Mouse (Mus musculus) spleen, adult 2 months (tissue): ENCODE measurements at regions not wholly inside any gene's neighbourhood (a gene's known extent, or its start where the extent isn't known, plus 50 kb on each side); places are given as distances from the start of the nearest gene placed in this dataset.

Source experiments
- CTCF ChIP-seq: fragments of 200-500 bp; IDR thresholded peaks from 2 replicates; pipeline ENCODE4 v1.5.1; 2011; ENCODE audit warnings: mild to moderate bottlenecking, inconsistent platforms; ENCODE audit not compliant: insufficient read depth, insufficient read length, insufficient replicate concordance; ENCODE audit errors: extremely low read depth
- POLR2A ChIP-seq: fragments of 200-500 bp; IDR thresholded peaks from 2 replicates; pipeline ENCODE4 v1.6.1; 2011; ENCODE audit warnings: low read depth, low read length, inconsistent platforms

DNA sequence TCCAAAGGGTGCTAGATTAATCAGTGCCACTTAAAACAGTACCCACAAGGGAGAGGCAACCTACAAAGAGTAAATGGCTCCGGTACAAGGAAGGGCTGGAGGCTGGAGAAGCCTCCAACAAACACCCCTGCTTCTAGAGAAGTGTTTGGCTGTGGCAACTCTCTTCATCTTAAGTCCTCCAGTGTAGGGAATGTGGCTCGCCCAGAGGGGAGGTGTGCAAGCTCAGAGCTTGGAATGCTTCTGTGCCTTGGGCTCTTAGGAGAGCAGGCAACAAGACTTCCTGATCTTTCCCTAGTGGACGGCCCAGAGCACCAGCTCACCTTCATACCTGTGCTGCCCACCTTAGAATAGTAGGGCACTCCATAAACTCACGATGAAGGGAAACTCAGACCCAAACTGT, 92.4 kb downstream of the Fam53a start:
- TF ChIP-seq CTCF (no peak), POLR2A (no peak)
